Mouse (Mus musculus) gastrocnemius, adult 18-20 months (tissue): ENCODE measurements around the gene Samd5. TPM values are rescaled to one million over a fixed set of nuclear protein-coding genes. Genes with fewer than 3 reads are reported as not detected.

ENCODE experiments used
- DNase-seq: peaks from one replicate; pipeline ENCODE4 v3.0.0; 2021; ENCODE audit warnings: low spot score
- long read RNA-seq, 2 experiments: library from polyadenylated mRNA; stranded (forward); transcript quantifications; one replicate each; pipeline ENCODE4 v2.0.0; 2021
- total RNA-seq, 2 experiments: library from RNA; stranded (reverse); gene quantifications; 2 replicates each; pipeline ENCODE4 v1.2.3; 2021

The Samd5 gene
- total RNA-seq: 1 to 10 TPM; 1.1 to 1.3 TPM
- long read RNA-seq, experiment 1: 0 reads
- long read RNA-seq, experiment 2: 0 reads

- peak; percentile 10 for DNase-seq
Measured at GRCm38 (mm10) chr10:9674561-9675521, at the start of gene Samd5. Gene Samd5 (minus strand): TSS chr10:9675208.

DNA sequence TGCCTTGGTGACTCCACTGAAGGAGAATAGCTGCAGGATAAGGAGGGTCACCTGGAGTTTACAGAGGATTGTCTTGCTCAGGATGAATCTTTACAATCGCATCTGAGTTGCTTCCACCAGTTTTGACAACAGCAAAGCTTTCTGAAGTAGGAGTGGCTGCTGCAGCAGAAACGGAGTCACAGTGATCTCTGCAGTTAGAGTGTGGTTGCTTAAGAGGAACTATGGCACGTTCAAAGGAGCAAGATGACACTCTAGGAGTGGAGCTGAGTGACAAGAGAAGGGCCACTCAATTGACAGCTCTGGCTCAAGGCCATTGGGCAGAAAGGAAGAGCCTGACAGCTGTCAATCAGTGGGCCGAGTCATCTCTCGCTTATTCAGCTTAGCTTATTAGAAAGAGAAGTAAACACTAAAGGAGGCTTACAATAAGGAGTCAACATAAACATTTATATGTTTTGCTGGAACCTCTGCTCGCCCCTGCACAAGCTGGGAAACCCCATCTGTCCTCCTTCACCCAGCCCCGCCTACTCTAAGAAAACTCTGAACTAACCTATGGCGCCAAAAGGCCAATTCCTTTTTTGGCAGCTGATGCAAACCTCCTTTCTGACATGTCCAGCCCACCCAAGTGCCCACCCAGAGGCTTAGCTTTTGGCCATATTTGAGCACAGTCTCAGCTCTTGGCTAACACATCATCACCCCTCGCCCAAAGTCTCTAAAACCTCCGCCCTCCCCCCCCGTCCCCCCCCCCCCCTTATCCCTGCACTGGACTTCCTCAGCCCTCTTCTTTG, 47.7 kb upstream of the Samd5 start:
- DNase-seq: no peak

GRCm38 (mm10) chr10:9720027-9720426, 45.0 kb upstream of the Samd5 start:
- no peak for DNase-seq

DNA sequence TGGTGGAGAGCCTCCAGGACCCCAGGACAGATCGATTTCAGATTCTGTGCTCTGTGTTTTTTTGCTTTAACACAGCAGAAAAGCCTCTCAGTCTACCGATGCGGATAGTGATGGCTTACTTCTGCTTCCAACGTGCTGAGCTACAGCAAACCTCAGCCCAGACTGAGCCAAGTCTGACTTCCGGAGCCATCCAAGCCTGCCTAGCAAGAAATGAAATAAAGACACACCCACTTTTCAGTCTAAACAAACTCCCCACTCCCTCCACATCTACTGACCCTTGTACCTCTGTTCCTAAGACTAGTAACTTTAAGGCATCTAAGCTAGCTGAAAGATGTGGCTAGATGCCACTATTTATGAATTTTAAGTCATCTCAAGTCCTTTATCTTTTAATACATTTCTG, 43.1 kb upstream of the Samd5 start:
- DNase-seq: no peak

DNA sequence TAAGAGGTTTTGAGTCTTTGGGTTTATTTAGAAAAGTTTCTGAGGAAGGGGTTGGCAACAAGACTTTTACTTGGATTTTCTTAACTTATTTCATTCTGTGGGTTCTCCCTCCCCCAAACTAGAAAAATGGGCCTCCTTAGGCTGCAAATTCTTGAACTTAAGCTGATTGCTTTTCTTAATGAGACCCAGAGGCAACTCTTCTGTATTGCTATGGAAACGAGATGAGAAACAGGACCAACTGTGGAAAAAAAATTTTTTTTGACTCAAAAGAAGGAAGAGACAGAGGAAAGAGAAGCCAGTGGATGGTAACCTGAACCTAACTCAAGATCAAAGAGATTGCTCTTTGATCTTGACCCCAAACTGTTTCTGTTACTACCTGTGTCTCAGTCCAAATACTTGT, 29.9 kb upstream of the Samd5 start:
- DNase-seq: no peak

DNA sequence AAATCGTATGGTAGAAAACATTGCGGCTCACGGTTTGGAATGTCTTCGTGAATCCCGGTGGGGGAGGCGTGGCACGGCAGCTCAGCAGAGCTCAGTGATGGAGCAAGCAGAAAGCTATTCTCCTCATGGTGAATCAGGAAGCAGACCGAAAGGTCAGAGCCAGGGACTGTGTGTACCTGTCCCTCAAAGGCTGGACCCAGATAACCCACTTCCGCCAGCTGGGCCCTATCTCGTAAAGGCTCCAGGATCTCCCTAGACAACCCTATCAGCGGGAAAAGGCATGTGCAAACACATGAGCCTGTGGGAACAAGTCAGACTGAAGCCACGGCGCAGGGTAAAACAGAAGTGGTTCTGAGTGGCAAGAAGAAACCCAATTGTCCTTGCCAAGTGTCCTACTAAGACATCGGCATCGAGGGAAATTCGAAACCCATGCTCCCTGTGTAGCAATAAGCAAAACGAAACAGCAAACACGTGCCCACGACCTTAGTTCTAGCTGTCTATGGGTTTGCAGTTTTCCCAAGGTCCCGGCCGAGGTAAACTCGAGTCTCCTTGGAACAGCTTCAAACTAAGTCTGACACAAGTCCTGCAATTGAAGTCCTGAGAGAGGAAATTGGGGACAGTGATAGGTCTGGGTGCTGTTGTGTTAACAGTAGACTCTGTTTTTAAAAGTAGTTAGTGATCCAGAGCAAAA, 24.2 kb upstream of the Samd5 start:
- DNase-seq: no peak

DNA sequence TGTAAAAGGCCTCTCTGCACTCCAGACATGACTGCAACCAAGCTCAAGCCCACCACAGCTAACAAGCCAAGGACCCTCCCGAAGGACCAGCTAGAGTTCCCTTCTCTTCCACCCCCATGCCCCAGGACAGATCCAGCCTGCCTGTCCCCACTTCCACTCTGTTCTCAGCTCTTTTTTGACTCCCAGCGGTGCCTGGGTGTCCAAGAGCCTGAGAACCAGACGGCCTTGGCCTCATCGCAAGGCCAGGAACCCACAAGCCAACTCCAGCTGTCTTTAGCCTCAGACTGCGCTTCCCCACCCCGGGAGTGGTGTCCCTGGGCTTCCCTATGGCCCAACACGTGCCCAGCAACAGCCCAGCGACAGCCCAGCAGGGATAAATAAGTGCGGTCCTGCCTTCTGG, 23.1 kb upstream of the Samd5 start:
- DNase-seq: no peak

GRCm38 (mm10) chr10:9696543-9697141, 21.6 kb upstream of the Samd5 start:
- no peak for DNase-seq

GRCm38 (mm10) chr10:9693990-9694699, 19.1 kb upstream of the Samd5 start:
- DNase-seq: no peak

DNA sequence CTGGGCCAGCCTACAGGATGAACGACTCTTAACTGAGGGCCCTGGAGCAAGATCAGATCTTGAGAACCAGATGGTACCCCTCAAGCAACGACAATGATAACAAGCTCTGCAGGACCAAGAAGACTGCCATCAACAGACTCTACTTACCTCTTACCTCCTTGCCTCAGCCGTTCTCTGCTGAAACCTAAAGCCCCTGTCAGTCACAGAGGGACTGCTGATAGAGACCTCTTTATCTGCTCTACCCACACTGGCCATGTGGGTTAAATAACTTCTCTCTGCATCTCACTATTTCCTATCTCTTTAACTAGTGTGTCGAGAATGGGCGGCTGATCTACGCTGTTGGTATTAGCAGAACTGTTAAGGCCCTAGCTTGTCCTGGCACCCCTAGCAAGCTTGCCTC, 5.9 kb upstream of the Samd5 start:
- DNase-seq: no peak

DNA sequence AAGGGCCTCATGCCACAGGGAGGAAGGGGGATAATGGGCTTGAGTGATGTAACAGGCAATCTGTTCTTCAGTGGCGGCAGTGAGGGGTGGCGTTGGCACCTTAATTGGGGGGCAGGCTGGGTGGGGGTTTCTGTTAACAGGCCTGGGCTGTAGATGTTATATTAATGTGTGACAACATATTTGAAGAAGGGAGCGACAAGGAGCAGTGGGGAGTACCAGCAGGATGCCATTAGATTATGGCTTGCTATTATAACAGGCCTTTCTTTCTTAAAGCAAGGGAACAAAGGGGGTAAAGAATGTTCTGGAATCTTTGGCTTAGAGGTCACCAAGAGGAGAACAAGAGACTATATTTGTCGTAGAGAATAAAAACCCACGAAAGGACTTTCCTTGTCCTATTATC, 4.9 kb upstream of the Samd5 start:
- no peak for DNase-seq

- DNase-seq: no peak
Measured at GRCm38 (mm10) chr10:9678071-9678470, 3.1 kb upstream of the Samd5 start.

GRCm38 (mm10) chr10:9676886-9677285, 1.9 kb upstream of the Samd5 start:
- DNase-seq: peak; percentile 76

- no peak for DNase-seq
Measured at GRCm38 (mm10) chr10:9676418-9676786, 1.4 kb upstream of the Samd5 start.

DNA sequence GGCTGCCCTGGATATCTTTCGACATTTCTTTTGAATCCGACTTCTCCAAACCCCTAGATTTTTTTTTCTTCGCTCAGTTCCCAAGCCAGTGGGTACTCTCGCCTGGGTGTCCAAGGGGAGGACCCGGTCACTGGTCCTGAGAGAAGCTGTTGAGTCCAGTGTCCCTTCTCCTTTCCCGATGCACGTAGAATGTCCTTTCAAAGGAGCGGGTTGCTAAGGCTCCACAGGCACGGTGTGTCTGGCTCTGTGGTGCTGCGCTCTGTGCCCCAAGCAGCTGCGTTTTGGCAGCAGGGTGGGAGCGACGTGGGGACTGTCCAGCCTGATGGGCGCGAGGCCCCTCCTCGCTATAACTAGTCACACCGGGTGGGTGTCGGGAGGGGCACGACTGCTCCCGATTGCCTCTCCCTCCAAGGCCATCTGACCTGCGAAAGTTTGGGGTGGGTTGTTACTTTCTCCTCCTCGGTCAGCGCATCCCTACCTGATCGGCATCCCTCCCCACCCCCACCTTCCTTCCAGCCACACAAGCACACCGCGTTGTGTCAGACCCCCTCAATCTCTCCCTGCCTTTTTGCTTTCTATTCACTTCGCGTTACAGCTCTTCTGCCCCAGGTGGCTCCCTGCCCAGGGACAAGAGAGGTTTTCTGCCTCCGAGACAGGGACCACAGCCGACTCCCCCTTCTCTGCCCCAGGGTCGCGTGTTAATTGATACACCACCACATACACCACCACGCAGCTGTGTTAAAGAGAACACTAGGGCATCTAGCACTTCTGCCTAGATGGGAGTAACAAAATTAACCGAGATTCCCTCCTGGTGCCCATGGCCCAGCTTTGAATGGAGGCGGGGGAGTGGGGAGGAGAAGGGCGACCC, 776 bp upstream of the Samd5 start:
- no peak for DNase-seq

GRCm38 (mm10) chr10:9673276-9673675, 1.7 kb downstream of the Samd5 start:
- DNase-seq: no peak

DNA sequence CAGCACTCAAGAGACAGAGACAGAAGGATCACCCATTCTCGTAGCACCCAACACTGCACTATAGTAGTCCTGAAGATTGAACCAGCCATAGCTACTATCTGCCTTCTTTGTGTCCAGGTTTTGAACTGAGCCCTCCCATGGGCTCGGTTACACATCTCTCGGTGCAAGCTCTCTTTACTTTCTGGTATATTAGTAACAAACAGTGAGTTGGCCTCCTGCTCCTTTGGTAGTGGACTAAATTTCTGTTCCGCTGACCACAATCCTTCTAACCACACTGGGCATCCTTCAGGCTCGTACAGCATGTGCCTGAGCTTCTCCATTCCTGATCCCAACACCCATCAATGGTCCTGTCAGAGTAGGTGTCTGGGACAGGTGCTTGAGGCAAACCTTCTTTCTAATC, 2.3 kb downstream of the Samd5 start:
- DNase-seq: no peak

DNA sequence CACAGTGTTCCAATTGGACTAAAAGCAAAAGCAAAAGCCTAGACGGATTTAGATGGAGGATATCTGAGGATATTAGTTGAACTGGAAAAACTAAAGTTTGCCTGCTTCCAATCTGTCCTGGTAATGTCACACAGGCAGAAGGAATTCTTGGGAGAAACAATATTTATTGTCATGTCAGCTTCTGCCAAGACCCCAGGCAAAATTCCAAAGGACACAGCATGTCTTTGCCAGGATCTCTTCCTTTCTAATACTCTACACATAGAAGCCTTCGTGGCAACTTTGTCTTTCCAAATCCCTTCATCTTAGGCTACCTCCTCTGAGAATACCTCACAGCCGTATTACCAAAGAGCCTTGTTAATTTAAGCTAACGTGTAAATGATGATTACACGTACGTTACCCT, 4.7 kb downstream of the Samd5 start:
- no peak for DNase-seq

DNA sequence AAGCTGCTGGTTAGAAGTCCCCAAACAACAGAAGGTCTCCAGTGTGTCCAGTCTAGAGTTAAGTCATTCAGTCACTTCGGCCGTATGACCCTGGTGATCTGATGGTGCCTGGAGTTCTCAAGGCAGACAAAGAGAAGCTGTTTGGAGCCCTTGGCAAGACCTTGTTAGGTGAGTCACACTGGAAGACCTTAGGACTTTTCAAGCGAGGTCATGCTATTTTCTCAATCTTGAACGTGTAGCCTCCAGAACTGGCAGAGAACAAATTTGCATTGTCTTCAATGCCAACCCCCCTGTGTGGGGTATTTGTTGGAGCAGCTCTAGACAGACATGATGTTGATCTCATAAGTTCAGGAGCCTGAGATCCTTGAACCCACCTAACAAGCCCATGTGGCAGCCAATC, 6.2 kb downstream of the Samd5 start:
- no peak for DNase-seq

DNA sequence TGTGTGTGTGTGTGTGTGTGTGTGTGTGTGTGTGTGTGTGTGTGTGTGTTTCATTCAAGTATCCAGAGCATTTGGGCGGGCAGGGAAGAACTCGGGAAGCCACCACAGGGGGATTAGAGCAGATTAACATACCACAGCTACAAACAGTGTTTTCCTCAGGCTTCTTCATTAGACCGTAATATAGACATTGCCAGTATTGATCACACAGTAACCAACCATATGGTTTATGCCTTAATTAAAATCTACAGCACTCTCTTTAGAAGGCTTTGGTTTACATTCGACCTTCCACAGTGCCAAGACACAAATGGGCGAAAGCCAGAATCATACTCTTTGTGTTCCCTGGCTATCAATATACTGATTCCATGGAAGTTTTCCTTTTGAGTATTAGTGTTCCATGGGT, 22.1 kb downstream of the Samd5 start:
- no peak for DNase-seq
